Mouse (Mus musculus): Measurements from ENCODE around the gene Ccdc9b. TPM values are rescaled to one million over a fixed set of nuclear protein-coding genes. Genes with fewer than 3 reads are reported as not detected.

The Ccdc9b gene
- polyA plus RNA-seq, 1 experiment, result 0.51 TPM

DNA sequence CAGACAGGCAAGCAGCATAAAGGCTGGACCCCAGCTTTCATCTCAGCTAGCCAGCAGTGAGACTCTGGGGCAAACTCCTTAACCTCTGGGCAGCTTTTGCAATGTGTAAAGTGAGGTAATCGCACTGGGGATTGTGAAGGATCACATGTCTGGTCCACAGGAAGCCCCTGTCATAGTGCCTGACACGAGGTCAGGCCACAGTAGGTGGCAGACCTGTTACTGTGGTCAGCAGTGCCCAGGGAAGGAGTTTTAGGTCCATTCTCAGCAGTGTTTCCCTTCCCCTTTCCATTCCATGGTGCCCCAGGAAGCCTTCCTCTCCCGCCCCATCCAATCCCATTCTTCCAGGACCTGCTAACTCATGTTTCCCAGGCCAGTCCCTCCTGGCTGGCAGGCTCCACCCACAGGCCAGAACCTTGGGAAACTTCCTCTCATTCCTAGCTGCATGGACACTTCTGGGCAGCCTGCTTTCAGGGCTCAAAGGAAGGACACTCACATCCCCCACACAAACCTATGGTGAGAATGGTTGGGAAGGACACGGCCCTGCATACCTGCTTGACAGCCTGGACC is 52.7 kb downstream of the Ccdc9b start:
- Histone ChIP-seq H3K36me3 (ENCODE audit: control insufficient read depth, insufficient read depth, low read length, poor library complexity, severe bottlenecking) (no peaks in the 10 kb centered on the region), H3K4me3 (ENCODE audit: low read depth, low read length) (no peak overlapping the region), H3K4me1 (ENCODE audit: control insufficient read depth, insufficient read depth, low read length) (no peaks in the 10 kb centered on the region), H3K9ac (ENCODE audit: low read depth, poor library complexity, severe bottlenecking) (no peak overlapping the region), H3K9me3 (replicated peaks; ENCODE audit: control insufficient read depth, insufficient read depth, low read length, poor library complexity, severe bottlenecking) (no peaks in the 10 kb centered on the region), H3K27ac (ENCODE audit: insufficient read depth, low read length) (no peak overlapping the region), H3K27me3 (ENCODE audit: control insufficient read depth, insufficient read depth, low read length, poor library complexity, severe bottlenecking) (peaks cover 14% of the 10 kb centered on the region)
- TF ChIP-seq CTCF (IDR thresholded peaks at IDR 0.05; ENCODE audit: low read depth, low read length) (no peak), EP300 (IDR thresholded peaks at IDR 0.05; ENCODE audit: insufficient read depth, low read depth, low read length) (no peak), POLR2A (IDR thresholded peaks at IDR 0.05; ENCODE audit: insufficient read depth, low read length) (no peak)

GRCm38 (mm10) chr2:118708472-118708871 is 54.0 kb downstream of the Ccdc9b start:
- H3K4me3 ChIP-seq (ENCODE audit: low read depth, low read length), result no peak overlapping the region
- no peak overlapping the region for H3K9ac ChIP-seq (ENCODE audit: low read depth, poor library complexity, severe bottlenecking)
- no peaks in the 10 kb centered on the region for H3K4me1 ChIP-seq (ENCODE audit: control insufficient read depth, insufficient read depth, low read length)
- H3K9me3 ChIP-seq (replicated peaks; ENCODE audit: control insufficient read depth, insufficient read depth, low read length, poor library complexity, severe bottlenecking), result no peaks in the 10 kb centered on the region
- no peak overlapping the region for H3K27ac ChIP-seq (ENCODE audit: insufficient read depth, low read length)
- H3K36me3 ChIP-seq (ENCODE audit: control insufficient read depth, insufficient read depth, low read length, poor library complexity, severe bottlenecking), result no peaks in the 10 kb centered on the region
- TF ChIP-seq CTCF (IDR thresholded peaks at IDR 0.05; ENCODE audit: low read depth, low read length) (no peak), EP300 (IDR thresholded peaks at IDR 0.05; ENCODE audit: insufficient read depth, low read depth, low read length) (no peak), POLR2A (IDR thresholded peaks at IDR 0.05; ENCODE audit: insufficient read depth, low read length) (no peak)
- H3K27me3 ChIP-seq (ENCODE audit: control insufficient read depth, insufficient read depth, low read length, poor library complexity, severe bottlenecking), result peaks cover 19% of the 10 kb centered on the region

GRCm38 (mm10) chr2:118706436-118706835 is 56.0 kb downstream of the Ccdc9b start:
- no peak overlapping the region for H3K27ac ChIP-seq (ENCODE audit: insufficient read depth, low read length)
- no peaks in the 10 kb centered on the region for H3K9me3 ChIP-seq (replicated peaks; ENCODE audit: control insufficient read depth, insufficient read depth, low read length, poor library complexity, severe bottlenecking)
- no peaks in the 10 kb centered on the region for H3K36me3 ChIP-seq (ENCODE audit: control insufficient read depth, insufficient read depth, low read length, poor library complexity, severe bottlenecking)
- no peaks in the 10 kb centered on the region for H3K4me1 ChIP-seq (ENCODE audit: control insufficient read depth, insufficient read depth, low read length)
- peaks cover 31% of the 10 kb centered on the region for H3K27me3 ChIP-seq (ENCODE audit: control insufficient read depth, insufficient read depth, low read length, poor library complexity, severe bottlenecking)
- no peak overlapping the region for H3K9ac ChIP-seq (ENCODE audit: low read depth, poor library complexity, severe bottlenecking)
- TF ChIP-seq CTCF (IDR thresholded peaks at IDR 0.05; ENCODE audit: low read depth, low read length) (no peak), EP300 (IDR thresholded peaks at IDR 0.05; ENCODE audit: insufficient read depth, low read depth, low read length) (no peak), POLR2A (IDR thresholded peaks at IDR 0.05; ENCODE audit: insufficient read depth, low read length) (no peak)
- H3K4me3 ChIP-seq (ENCODE audit: low read depth, low read length), result no peak overlapping the region

Other genes starting within 250 kb of the Ccdc9b start
- gene Bmf, start 213.0 kb downstream of the Ccdc9b start, polyA plus RNA-seq (2011; ENCODE audit: insufficient read depth, insufficient read length, low read depth, missing spikeins), result 21.7 and 22.1 TPM in 2 replicates
- gene Bub1b, start 164.4 kb downstream of the Ccdc9b start, polyA plus RNA-seq (2011; ENCODE audit: insufficient read depth, insufficient read length, low read depth, missing spikeins), result 189 TPM in 2 replicates
- 2.1 and 2.3 TPM in 2 replicates for gene Pak6, start 99.4 kb downstream of the Ccdc9b start, polyA plus RNA-seq (2011; ENCODE audit: insufficient read depth, insufficient read length, low read depth, missing spikeins)
- gene Ankrd63, start 58.7 kb downstream of the Ccdc9b start, polyA plus RNA-seq (2011; ENCODE audit: insufficient read depth, insufficient read length, low read depth, missing spikeins), result not detected in 2 replicates
- gene Plcb2, start 34.2 kb downstream of the Ccdc9b start, polyA plus RNA-seq (2011; ENCODE audit: insufficient read depth, insufficient read length, low read depth, missing spikeins), result not detected in 2 replicates
- gene Inafm2, start 16.9 kb downstream of the Ccdc9b start, polyA plus RNA-seq (2011; ENCODE audit: insufficient read depth, insufficient read length, low read depth, missing spikeins), result 3.6 and 3.8 TPM in 2 replicates
- not detected in 2 replicates for gene Phgr1, start 10.1 kb upstream of the Ccdc9b start, polyA plus RNA-seq (2011; ENCODE audit: insufficient read depth, insufficient read length, low read depth, missing spikeins)
- gene Disp2, start 17.1 kb upstream of the Ccdc9b start, polyA plus RNA-seq (2011; ENCODE audit: insufficient read depth, insufficient read length, low read depth, missing spikeins), result not detected in 2 replicates
- 119 and 127 TPM in 2 replicates for gene Knstrn, start 51.3 kb upstream of the Ccdc9b start, polyA plus RNA-seq (2011; ENCODE audit: insufficient read depth, insufficient read length, low read depth, missing spikeins)
- gene Ivd, start 99.3 kb upstream of the Ccdc9b start, polyA plus RNA-seq (2011; ENCODE audit: insufficient read depth, insufficient read length, low read depth, missing spikeins), result 28.7 and 30.3 TPM in 2 replicates
- 12.2 and 14.1 TPM in 2 replicates for gene Bahd1, start 137.7 kb upstream of the Ccdc9b start, polyA plus RNA-seq (2011; ENCODE audit: insufficient read depth, insufficient read length, low read depth, missing spikeins)
- gene Chst14, start 163.8 kb upstream of the Ccdc9b start, polyA plus RNA-seq (2011; ENCODE audit: insufficient read depth, insufficient read length, low read depth, missing spikeins), result 9.3 and 10.3 TPM in 2 replicates

Measured in ES-Bruce4 (cell line).